Mouse (Mus musculus) brain, embryonic 14.5 days (tissue): ENCODE measurements around the gene Pdpk1.

Source experiments
- CTCF ChIP-seq: fragments of 200-500 bp; IDR thresholded peaks from 2 replicates; pipeline ENCODE4 v1.5.1; 2012; ENCODE audit warnings: inconsistent platforms, mild to moderate bottlenecking, moderate library complexity, borderline replicate concordance; ENCODE audit not compliant: insufficient read depth, insufficient read length; ENCODE audit errors: extremely low read depth
- POLR2A ChIP-seq: fragments of 200-500 bp; IDR thresholded peaks from 2 replicates; pipeline ENCODE4 v1.6.1; 2012; ENCODE audit warnings: mild to moderate bottlenecking, inconsistent platforms, borderline replicate concordance; ENCODE audit not compliant: poor library complexity, insufficient read depth, insufficient read length, severe bottlenecking; ENCODE audit errors: extremely low read depth

GRCm38 (mm10) chr17:24199252-24199651 lies 48.5 kb upstream of the Pdpk1 start:
- TF ChIP-seq POLR2A (no peak), CTCF (no peak)
